ENCODE assay signal across 8 mouse cellular contexts in the genomic region with DNA sequence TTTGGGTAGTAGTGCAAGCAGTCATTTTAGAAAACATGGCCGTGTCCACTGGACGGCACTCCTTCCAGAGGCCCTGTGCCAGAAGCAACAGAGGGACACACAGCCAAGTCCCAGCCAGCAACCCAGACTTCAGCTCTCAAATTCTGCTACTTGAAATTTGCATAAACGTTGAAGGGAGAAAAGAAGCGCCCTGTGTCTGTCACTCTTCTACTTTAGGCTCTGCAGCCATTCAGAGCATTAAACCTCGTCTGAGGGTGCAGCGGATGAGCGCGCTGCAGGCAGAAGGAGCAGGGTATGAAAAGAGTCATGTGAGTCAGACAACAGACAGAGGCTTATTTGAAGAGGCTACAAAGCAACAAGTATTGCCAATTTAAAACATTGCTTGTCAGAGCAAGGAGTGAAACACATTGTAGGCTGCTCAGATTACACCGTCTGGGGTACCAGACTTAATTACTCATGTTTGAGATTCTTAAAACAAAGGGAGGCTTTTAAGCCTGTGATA. TPM values are rescaled to one million over a fixed set of nuclear protein-coding genes. Genes with fewer than 3 reads are reported as not detected.
DNase-seq lines count a peak whose midpoint lies in the region; ATAC-seq and TF ChIP-seq lines count a peak whose summit lies in the region.

No protein-coding gene starts in this region.

- H3K4me1 ChIP-seq in forebrain, postnatal 0 days (ENCODE audit: insufficient read depth) = peaks cover 23% of the 10 kb centered on the region
- H3K4me1 ChIP-seq in hindbrain, embryonic 11.5 days (replicated peaks; ENCODE audit: control insufficient read depth, insufficient read depth, low read length) = peaks cover 3% of the 10 kb centered on the region; the same call in 1 of the 2 replicates
- peaks cover 34% of the 10 kb centered on the region for H3K4me1 ChIP-seq in olfactory bulb, adult 2 months (ENCODE audit: control insufficient read depth, insufficient read depth, low read length)

- peak overlapping the region; percentile 25; the same call in 1 of the 2 replicates for H3K9ac ChIP-seq in forebrain, postnatal 0 days
- H3K9ac ChIP-seq in hindbrain, embryonic 11.5 days (ENCODE audit: low read depth, low read length) = no peak overlapping the region

- H3K27me3 ChIP-seq in forebrain, postnatal 0 days (ENCODE audit: insufficient read depth, low read length) = no peaks in the 10 kb centered on the region
- H3K27me3 ChIP-seq in hindbrain, embryonic 11.5 days (ENCODE audit: control insufficient read depth, insufficient read depth, low read length) = no peaks in the 10 kb centered on the region

- H3K9me3 ChIP-seq in forebrain, postnatal 0 days (ENCODE audit: low read length) = no peaks in the 10 kb centered on the region
- no peaks in the 10 kb centered on the region for H3K9me3 ChIP-seq in hindbrain, embryonic 11.5 days (ENCODE audit: control insufficient read depth, low read length)

- peak overlapping the region; percentile 80 for H3K27ac ChIP-seq in forebrain, postnatal 0 days (ENCODE audit: low read depth, low read length)
- peak overlapping the region; percentile 32; the same call in 1 of the 2 replicates for H3K27ac ChIP-seq in hindbrain, embryonic 11.5 days (ENCODE audit: low read depth, low read length)
- H3K27ac ChIP-seq in olfactory bulb, adult 2 months (ENCODE audit: insufficient read depth, low read depth, low read length) = peak overlapping the region; percentile 87

- no peak for TF ChIP-seq POLR2A in olfactory bulb, adult 2 months (IDR thresholded peaks at IDR 0.05; ENCODE audit: insufficient read depth, low read depth, low read length)

- peak overlapping the region; percentile 29 for H3K4me2 ChIP-seq in forebrain, postnatal 0 days (ENCODE audit: low read depth)
- no peak overlapping the region for H3K4me2 ChIP-seq in hindbrain, embryonic 11.5 days (replicated peaks; ENCODE audit: low read depth, low read length)

- peak; percentile 93 for ATAC-seq in forebrain, postnatal 0 days
- peak; percentile 72 for ATAC-seq in hindbrain, embryonic 11.5 days (ENCODE audit: low FRiP score)
- ATAC-seq in megakaryocyte-erythroid progenitor cell, adult 5-6 weeks (replicated peaks; ENCODE audit: low FRiP score, low TSS enrichment, poor library complexity, severe bottlenecking) = no peak

- intact Hi-C loops in left cerebral cortex, postnatal 25 days (cut with DNase I) = no loop called here

- TF ChIP-seq CTCF in forebrain, postnatal 0 days (IDR thresholded peaks at IDR 0.05; ENCODE audit: low read depth) = no peak
- TF ChIP-seq CTCF in olfactory bulb, adult 2 months (IDR thresholded peaks at IDR 0.05; ENCODE audit: insufficient read depth, low read depth, low read length) = no peak

- DNase-seq in frontal cortex, adult 2 months (ENCODE audit: extremely low spot score in 1 of 2, low spot score in 1 of 2) = peak; percentile 17 to 55
- DNase-seq in frontal cortex, postnatal 25 days (ENCODE audit: low spot score in 2 of 2) = no peak
- DNase-seq in adrenal gland, postnatal 14 days = peak; percentile 61
- DNase-seq in forebrain, postnatal 0 days = peak; percentile 79
- DNase-seq in hindbrain, embryonic 11.5 days (ENCODE audit: low spot score) = no peak
- peak; percentile 36 to 55 for DNase-seq in left cerebral cortex, postnatal 25 days (ENCODE audit: low spot score in 2 of 2)

- H3K4me3 ChIP-seq in forebrain, postnatal 0 days (ENCODE audit: low read depth, low read length) = no peak overlapping the region; the same call in 1 of the 2 replicates
- no peak overlapping the region for H3K4me3 ChIP-seq in hindbrain, embryonic 11.5 days (ENCODE audit: low read depth, low read length)
- no peak overlapping the region for H3K4me3 ChIP-seq in olfactory bulb, adult 2 months (ENCODE audit: insufficient read depth, low read depth, low read length)

- WGBS in forebrain, postnatal 0 days = 5% methylated on average over 9 of the region's 9 CpGs
- whole genome bisulfite sequencing in hindbrain, embryonic 11.5 days = 12% methylated on average over 9 of the region's 9 CpGs
- WGBS in olfactory bulb, adult 2 months = 15% methylated on average over 9 of the region's 9 CpGs

- no peaks in the 10 kb centered on the region for H3K36me3 ChIP-seq in forebrain, postnatal 0 days (ENCODE audit: insufficient read depth)
- H3K36me3 ChIP-seq in hindbrain, embryonic 11.5 days (ENCODE audit: control insufficient read depth, insufficient read depth, low read length) = no peaks in the 10 kb centered on the region

RNA-seq across cellular contexts. Expression of a gene that starts 29.7 kb away (rescaled TPM):
- polyA plus RNA-seq in frontal cortex, adult 2 months (2012; rRNA removed) = 12.4 and 14.5 TPM in 2 replicates
- 46.7 and 47.6 TPM in 2 replicates for total RNA-seq in adrenal gland, postnatal 14 days (2021)
- 16.6 and 28.4 TPM in 2 replicates for total RNA-seq in forebrain, postnatal 0 days (2014; rRNA removed)
- 5.9 and 8.1 TPM in 2 replicates for polyA plus RNA-seq in forebrain, postnatal 0 days (2015; fragmentation: Nextera tagmentation; extraction: Ambion mirVana)
- 16.7 and 20.8 TPM in 2 replicates for polyA plus RNA-seq in hindbrain, embryonic 11.5 days (2014; fragmentation: Nextera tagmentation; extraction: Ambion mirVana)
- total RNA-seq in left cerebral cortex, postnatal 25 days (2021) = 10 to 100 TPM; 12.9 to 15.3 TPM
- 43.4 TPM in 1 of 2 replicates, not detected in the other for polyA plus RNA-seq in olfactory bulb, adult 2 months (2012; ENCODE audit: insufficient read depth, insufficient read length, low replicate concordance, missing spikeins)
- 36.0 and 55.9 TPM in 2 replicates for total RNA-seq in megakaryocyte-erythroid progenitor cell, adult 5-6 weeks (2014; fragmentation: Nextera tagmentation)
- 33.4 TPM in 2 replicates for total RNA-seq in megakaryocyte-erythroid progenitor cell, adult 5-6 weeks (2017)

Comparison
In these comparisons a context has a peak if more than half of its experiments do, and no peak if none do; other contexts are left out.
1. DNase-seq: peak in frontal cortex, adult 2 months (2 of 2), adrenal gland, postnatal 14 days (single experiment), forebrain, postnatal 0 days (single experiment) and left cerebral cortex, postnatal 25 days (2 of 2); none in frontal cortex, postnatal 25 days (0 of 2) and hindbrain, embryonic 11.5 days (single experiment).
2. H3K27ac ChIP-seq: peak in every context shown above with its lines; median percentile 87 in olfactory bulb, adult 2 months; 80 in forebrain, postnatal 0 days; 32 in hindbrain, embryonic 11.5 days.